Comparison of ENCODE assay signal across 11 mouse cellular contexts in the genomic region with DNA sequence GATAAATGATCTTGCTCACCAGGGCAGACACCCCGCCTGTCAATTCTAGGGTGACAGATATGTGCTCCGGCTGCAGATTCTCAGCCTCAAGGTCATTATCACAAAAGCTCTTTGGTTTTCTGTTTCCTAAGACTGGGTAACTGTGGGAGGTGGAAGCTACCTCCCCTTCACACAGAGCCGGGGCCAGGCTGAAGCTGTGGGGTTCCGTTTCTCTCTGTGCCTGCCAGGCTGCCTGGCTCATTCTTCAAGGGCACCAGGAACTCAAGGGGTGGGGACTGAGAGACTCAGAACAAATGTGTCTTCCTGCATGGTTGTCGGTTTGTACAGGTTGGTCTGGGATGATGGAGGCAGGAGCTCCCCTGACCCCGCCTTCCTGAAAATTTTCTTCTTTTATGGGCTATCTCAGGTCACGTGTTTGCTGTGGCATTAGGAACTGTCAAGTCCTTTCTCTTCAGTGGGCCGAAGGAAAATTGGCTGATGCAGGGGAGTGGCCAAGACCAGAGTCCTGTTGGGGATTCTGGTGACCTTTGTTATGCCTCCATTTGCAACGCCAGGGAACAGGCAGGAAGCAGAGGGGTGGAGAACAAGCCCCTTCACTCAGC.
A peak's percentile ranks its signal among the peaks of the same experiment; 100 is the strongest.
DNase-seq lines count a peak whose midpoint lies in the region; ATAC-seq and TF ChIP-seq lines count a peak whose summit lies in the region.
"Had no signal": no experiment of that assay in that cellular context is flagged by ENCODE, and none has a peak within 500 bp of the region (broad histone marks: within the 10 kb centered on the region; RNA-seq: fewer than 3 reads in every experiment).

No protein-coding gene starts in this region.

- H3K4me1 ChIP-seq in midbrain, embryonic 11.5 days (ENCODE audit: control insufficient read depth, insufficient read depth, low read length), result peaks cover 4% of the 10 kb centered on the region
- H3K4me1 ChIP-seq in midbrain, embryonic 14.5 days (ENCODE audit: control insufficient read depth, insufficient read depth, low read length), result peaks cover 25% of the 10 kb centered on the region
- H3K4me1 ChIP-seq in kidney, adult 2 months (ENCODE audit: control insufficient read depth, insufficient read depth, low read length), result no peaks in the 10 kb centered on the region
- H3K4me1 ChIP-seq: heart, embryonic 12.5 days; intestine, embryonic 15.5 days; liver, embryonic 15.5 days had no signal

- DNase-seq in midbrain, embryonic 11.5 days (ENCODE audit: low spot score, missing footprints), result peak; percentile 77
- DNase-seq in midbrain, embryonic 14.5 days, result no peak
- DNase-seq in adrenal gland, postnatal 10 days, result peak; percentile 9
- peak; percentile 72 for DNase-seq in cerebellum, adult 9-11 months
- DNase-seq in kidney, adult 2 months, result no peak
- no peak for DNase-seq in embryo, embryonic 9.5 days (ENCODE audit: extremely low spot score)
- DNase-seq: kidney, postnatal 4 days had no signal

- no peak for TF ChIP-seq CTCF in kidney, adult 2 months (conservative IDR thresholded peaks at IDR 0.05; ENCODE audit: insufficient read depth, insufficient read length, low read depth, low read length)

- no peak for TF ChIP-seq POLR2A in kidney, adult 2 months (IDR thresholded peaks at IDR 0.05; ENCODE audit: low read depth, low read length)

- H3K4me2 ChIP-seq in midbrain, embryonic 11.5 days, result no peak overlapping the region
- H3K4me2 ChIP-seq in midbrain, embryonic 14.5 days (ENCODE audit: low read length), result no peak overlapping the region
- H3K4me2 ChIP-seq: heart, embryonic 12.5 days; intestine, embryonic 15.5 days; liver, embryonic 15.5 days had no signal

- H3K9ac ChIP-seq in midbrain, embryonic 11.5 days (ENCODE audit: low read length), result no peak overlapping the region
- no peak overlapping the region for H3K9ac ChIP-seq in midbrain, embryonic 14.5 days (replicated peaks; ENCODE audit: low read length)
- H3K9ac ChIP-seq: heart, embryonic 12.5 days; intestine, embryonic 15.5 days; liver, embryonic 15.5 days had no signal

- no peak overlapping the region for H3K4me3 ChIP-seq in midbrain, embryonic 11.5 days (ENCODE audit: low read depth, low read length)
- no peak overlapping the region for H3K4me3 ChIP-seq in midbrain, embryonic 14.5 days (replicated peaks; ENCODE audit: low read depth, low read length)
- no peak overlapping the region for H3K4me3 ChIP-seq in kidney, adult 2 months (ENCODE audit: insufficient read depth, low read depth, low read length)
- H3K4me3 ChIP-seq: heart, embryonic 12.5 days; intestine, embryonic 15.5 days; liver, embryonic 15.5 days had no signal

- WGBS in midbrain, embryonic 11.5 days, result 51% methylated on average over 9 of the region's 9 CpGs
- 44% methylated on average over 9 of the region's 9 CpGs for WGBS in midbrain, embryonic 14.5 days
- WGBS in kidney, adult 2 months, result 38% methylated on average over 9 of the region's 9 CpGs

- no peaks in the 10 kb centered on the region for H3K9me3 ChIP-seq in midbrain, embryonic 11.5 days (ENCODE audit: control insufficient read depth, low read length)
- no peaks in the 10 kb centered on the region for H3K9me3 ChIP-seq in midbrain, embryonic 14.5 days (ENCODE audit: control insufficient read depth, low read length)
- H3K9me3 ChIP-seq: heart, embryonic 12.5 days; intestine, embryonic 15.5 days; liver, embryonic 15.5 days had no signal

- H3K36me3 ChIP-seq in midbrain, embryonic 11.5 days (ENCODE audit: control insufficient read depth, insufficient read depth, low read length), result no peaks in the 10 kb centered on the region
- no peaks in the 10 kb centered on the region for H3K36me3 ChIP-seq in midbrain, embryonic 14.5 days (ENCODE audit: control insufficient read depth, insufficient read depth, low read length)
- no peaks in the 10 kb centered on the region for H3K36me3 ChIP-seq in kidney, adult 2 months (ENCODE audit: control insufficient read depth, insufficient read depth, low read length)
- H3K36me3 ChIP-seq: heart, embryonic 12.5 days; intestine, embryonic 15.5 days; liver, embryonic 15.5 days had no signal

- no peaks in the 10 kb centered on the region for H3K27me3 ChIP-seq in midbrain, embryonic 11.5 days (ENCODE audit: control insufficient read depth, insufficient read depth, low read length)
- no peaks in the 10 kb centered on the region for H3K27me3 ChIP-seq in midbrain, embryonic 14.5 days (ENCODE audit: control insufficient read depth, insufficient read depth, low read length)
- no peaks in the 10 kb centered on the region for H3K27me3 ChIP-seq in kidney, adult 2 months (replicated peaks; ENCODE audit: control insufficient read depth, insufficient read depth, low read length)
- H3K27me3 ChIP-seq: intestine, embryonic 15.5 days; liver, embryonic 15.5 days had no signal

- no peak for ATAC-seq in midbrain, embryonic 11.5 days (ENCODE audit: low FRiP score)
- ATAC-seq in midbrain, embryonic 14.5 days (ENCODE audit: low FRiP score, low TSS enrichment), result no peak
- 0 out of 2 replicates have a peak, but pooled peaks have one; percentile 30 for ATAC-seq in megakaryocyte, adult 5-6 weeks (ENCODE audit: poor library complexity, severe bottlenecking)
- ATAC-seq: intestine, embryonic 15.5 days had no signal

- no peak overlapping the region for H3K27ac ChIP-seq in midbrain, embryonic 11.5 days (ENCODE audit: low read depth, low read length)
- H3K27ac ChIP-seq in midbrain, embryonic 14.5 days (replicated peaks; ENCODE audit: low read depth, low read length), result no peak overlapping the region
- no peak overlapping the region for H3K27ac ChIP-seq in kidney, adult 2 months (ENCODE audit: insufficient read depth, low read depth, low read length)
- H3K27ac ChIP-seq: intestine, embryonic 15.5 days; liver, embryonic 15.5 days had no signal

Comparison
In these comparisons a context has a peak if more than half of its experiments do, and no peak if none do; other contexts are left out.
1. DNase-seq: peak in midbrain, embryonic 11.5 days (single experiment), adrenal gland, postnatal 10 days (single experiment) and cerebellum, adult 9-11 months (single experiment); none in midbrain, embryonic 14.5 days (single experiment), kidney, adult 2 months (single experiment) and embryo, embryonic 9.5 days (single experiment).